Mouse (Mus musculus): Measurements from ENCODE around the gene Ankrd65. TPM values are rescaled to one million over a fixed set of nuclear protein-coding genes. Genes with fewer than 3 reads are reported as not detected.
A peak's percentile ranks its signal among the peaks of the same experiment; 100 is the strongest.

Gene Ankrd65
- polyA plus RNA-seq, 1 experiment from 2014 or later, result 0.18 TPM

DNA sequence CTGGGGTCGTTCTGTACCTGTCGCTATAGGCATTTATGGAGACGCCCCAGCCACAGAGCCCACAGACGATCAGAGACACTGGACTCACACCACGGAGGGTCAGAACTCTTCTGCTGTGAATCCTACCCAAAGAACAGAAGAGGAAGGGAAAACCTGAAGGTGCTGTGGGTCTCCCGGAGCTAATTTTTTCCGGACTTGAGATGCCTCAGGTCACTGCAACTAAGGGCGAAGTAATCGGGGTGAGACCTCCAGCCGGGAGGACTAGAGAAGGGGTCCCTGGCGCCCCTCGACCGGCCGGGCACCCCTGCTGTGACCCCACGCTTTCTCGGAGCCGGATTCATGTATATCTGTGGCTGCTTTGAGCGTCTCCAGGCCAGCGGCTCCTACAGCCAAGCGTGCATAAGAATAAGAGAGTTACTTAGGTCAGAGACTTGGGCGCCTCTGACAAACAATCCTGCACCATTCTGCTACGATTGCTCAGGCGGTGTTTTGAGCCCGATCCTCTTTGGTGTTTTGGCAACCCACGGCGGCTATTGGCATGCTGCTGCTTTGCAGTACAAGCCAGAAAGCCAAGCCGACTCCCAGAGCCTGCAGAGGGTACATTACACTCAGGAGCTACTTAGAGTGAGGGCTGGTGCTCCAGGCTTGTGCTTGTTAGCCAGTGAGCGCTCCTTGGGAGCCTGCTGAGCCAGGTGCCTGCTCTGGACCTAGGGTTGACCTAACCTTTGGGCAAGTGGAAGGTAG lies 28.7 kb upstream of the Ankrd65 start:
- 3% methylated on average over 28 of the region's 28 CpGs for WGBS
- ATAC-seq (ENCODE audit: insufficient number of reproducible peaks, insufficient read depth, low FRiP score, low TSS enrichment, low read depth), result peak; percentile 12; the same call in 1 of the 2 replicates

DNA sequence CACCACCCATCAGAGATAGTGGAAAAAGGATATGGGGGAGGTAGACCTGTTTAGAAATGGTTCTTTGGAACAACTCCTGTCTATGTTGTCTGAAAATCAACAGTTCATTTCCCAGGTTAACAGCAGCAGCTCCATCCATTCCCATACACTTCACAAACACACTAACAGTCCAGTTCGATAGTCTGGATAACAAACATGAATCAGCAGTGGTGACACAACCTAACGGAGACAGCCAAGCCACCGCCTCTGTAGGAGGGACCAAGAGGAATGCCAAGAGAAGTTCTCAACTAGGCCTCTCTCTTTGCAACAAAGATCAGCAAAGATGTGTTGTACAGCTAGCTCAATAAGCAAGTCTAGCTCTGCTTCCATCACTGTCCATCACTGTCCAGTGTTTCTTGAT lies 27.9 kb upstream of the Ankrd65 start:
- Histone ChIP-seq H3K27me3 (no peaks in the 10 kb centered on the region), H3K36me3 (peaks cover 8% of the 10 kb centered on the region), H3K4me3 (replicated peaks) (no peak overlapping the region), H3K9me3 (no peaks in the 10 kb centered on the region), H3K27ac (no peak overlapping the region), H3K4me1 (replicated peaks) (peaks cover 27% of the 10 kb centered on the region), H3K4me2 (0 out of 2 replicates have a peak overlapping the region, but pooled peaks have one; percentile 97), H3K9ac (replicated peaks) (no peak overlapping the region)
- 90% methylated on average over 3 of the region's 3 CpGs for WGBS
- ATAC-seq (ENCODE audit: insufficient number of reproducible peaks, insufficient read depth, low FRiP score, low TSS enrichment, low read depth), result no peak

More for the DNA sequence above, 28.7 kb upstream of the Ankrd65 start:
- peak overlapping the region; percentile 97 for H3K4me2 ChIP-seq
- H3K27me3 ChIP-seq, result no peaks in the 10 kb centered on the region
- peaks cover 16% of the 10 kb centered on the region for H3K36me3 ChIP-seq
- peak overlapping the region; percentile 64 for H3K27ac ChIP-seq
- no peaks in the 10 kb centered on the region for H3K9me3 ChIP-seq
- peak overlapping the region; percentile 89 for H3K4me3 ChIP-seq (replicated peaks)
- peak overlapping the region; percentile 82 for H3K9ac ChIP-seq (replicated peaks)
- H3K4me1 ChIP-seq (replicated peaks), result peaks cover 27% of the 10 kb centered on the region

DNA sequence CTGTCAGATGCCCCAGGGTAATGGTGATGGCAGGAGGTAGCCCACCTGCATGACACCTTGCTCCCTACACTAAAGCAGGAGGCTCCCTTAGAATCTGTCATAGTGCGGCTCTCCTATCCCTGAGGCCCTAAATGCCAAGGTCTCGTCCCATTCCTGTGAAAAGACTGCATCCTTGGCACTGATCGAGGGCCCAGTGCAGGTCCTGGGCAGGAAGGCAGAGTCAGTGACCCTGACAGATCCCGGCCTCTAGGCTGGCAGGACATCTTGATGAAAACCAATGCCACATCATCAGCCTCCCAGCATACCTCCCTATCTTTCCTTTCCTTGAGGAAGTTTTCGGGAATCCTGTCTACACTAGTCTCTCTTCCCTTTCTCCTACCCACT lies 20.8 kb upstream of the Ankrd65 start:
- Histone ChIP-seq H3K27ac (peak overlapping the region; percentile 80; the same call in 1 of the 2 replicates), H3K4me1 (replicated peaks) (peaks cover 22% of the 10 kb centered on the region)
- WGBS, result 67% methylated on average over 5 of the region's 5 CpGs

DNA sequence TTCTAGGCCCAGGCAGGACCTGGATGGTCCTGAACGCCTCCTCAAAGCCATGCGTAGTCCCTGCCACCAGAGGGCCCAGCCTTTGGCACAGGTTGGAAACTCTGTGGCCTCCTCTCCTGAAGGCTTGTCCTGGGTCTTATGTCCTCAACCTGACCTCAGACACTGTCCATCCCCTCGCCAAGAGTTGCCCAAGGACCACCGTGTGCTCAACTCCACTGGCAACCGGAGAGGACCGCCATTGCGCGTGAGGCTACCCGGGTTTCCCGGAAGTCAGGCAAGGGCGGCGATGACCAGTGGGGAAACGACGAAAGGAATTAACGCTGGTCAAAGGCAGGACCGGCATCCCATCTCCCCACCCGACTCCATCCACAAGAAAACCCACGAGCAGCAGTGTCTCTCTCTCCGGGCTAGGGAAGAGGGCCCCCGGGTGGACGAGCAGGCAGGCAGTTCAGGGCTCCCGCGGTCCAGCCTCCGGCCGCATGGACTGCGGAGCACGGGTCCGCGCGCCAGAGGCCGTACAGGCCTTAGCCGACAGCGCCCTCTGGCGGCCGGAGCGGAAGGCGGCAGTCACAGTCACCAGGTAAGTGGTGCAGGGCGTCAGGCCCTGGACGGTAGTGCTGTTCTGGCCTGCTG lies 20.2 kb upstream of the Ankrd65 start:
- Histone ChIP-seq H3K27ac (peak overlapping the region; percentile 80), H3K36me3 (no peaks in the 10 kb centered on the region), H3K27me3 (peaks cover 32% of the 10 kb centered on the region), H3K4me2 (peak overlapping the region; percentile 80), H3K9me3 (no peaks in the 10 kb centered on the region), H3K4me1 (replicated peaks) (peaks cover 27% of the 10 kb centered on the region), H3K4me3 (replicated peaks) (peak overlapping the region; percentile 58), H3K9ac (replicated peaks) (peak overlapping the region; percentile 75)
- peak; percentile 83 for ATAC-seq (ENCODE audit: insufficient number of reproducible peaks, insufficient read depth, low FRiP score, low TSS enrichment, low read depth)
- WGBS, result 1% methylated on average over 39 of the region's 39 CpGs

More for the DNA sequence above, 20.8 kb upstream of the Ankrd65 start:
- H3K4me2 ChIP-seq, result peak overlapping the region; percentile 80
- peak overlapping the region; percentile 75 for H3K9ac ChIP-seq (replicated peaks)
- no peaks in the 10 kb centered on the region for H3K9me3 ChIP-seq
- no peaks in the 10 kb centered on the region for H3K36me3 ChIP-seq
- H3K4me3 ChIP-seq (replicated peaks), result peak overlapping the region; percentile 58
- peaks cover 30% of the 10 kb centered on the region for H3K27me3 ChIP-seq
- no peak for ATAC-seq (ENCODE audit: insufficient number of reproducible peaks, insufficient read depth, low FRiP score, low TSS enrichment, low read depth)

DNA sequence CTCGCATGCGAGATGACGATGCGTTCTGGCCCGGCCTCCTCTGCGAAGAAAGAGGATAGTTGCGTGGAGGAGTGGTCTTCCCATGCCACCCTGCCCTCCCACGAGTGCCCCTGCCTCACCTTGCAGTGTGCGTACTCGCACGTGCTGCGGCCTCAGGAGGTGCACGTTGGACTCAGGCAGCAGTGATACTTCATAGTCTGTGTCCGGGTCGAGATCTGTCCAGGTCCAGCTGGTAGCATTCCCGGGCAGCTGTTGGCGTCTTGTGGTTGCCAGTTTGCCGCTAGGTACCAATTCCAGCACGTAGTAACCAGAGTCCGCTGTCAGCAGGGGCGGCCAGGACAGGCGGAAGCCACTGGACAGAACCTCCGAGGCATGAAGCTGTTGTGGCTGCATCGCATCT lies 19.6 kb upstream of the Ankrd65 start:
- 46% methylated on average over 24 of the region's 24 CpGs for WGBS
- H3K27ac ChIP-seq, result no peak overlapping the region
- H3K4me2 ChIP-seq, result peak overlapping the region; percentile 80
- ATAC-seq (ENCODE audit: insufficient number of reproducible peaks, insufficient read depth, low FRiP score, low TSS enrichment, low read depth), result 0 out of 2 replicates have a peak, but pooled peaks have one; percentile 9
- H3K36me3 ChIP-seq, result no peaks in the 10 kb centered on the region
- H3K27me3 ChIP-seq, result peaks cover 38% of the 10 kb centered on the region
- H3K4me1 ChIP-seq (replicated peaks), result peaks cover 29% of the 10 kb centered on the region
- no peaks in the 10 kb centered on the region for H3K9me3 ChIP-seq
- H3K9ac ChIP-seq (replicated peaks), result peak overlapping the region; percentile 75
- H3K4me3 ChIP-seq (replicated peaks), result peak overlapping the region; percentile 58

DNA sequence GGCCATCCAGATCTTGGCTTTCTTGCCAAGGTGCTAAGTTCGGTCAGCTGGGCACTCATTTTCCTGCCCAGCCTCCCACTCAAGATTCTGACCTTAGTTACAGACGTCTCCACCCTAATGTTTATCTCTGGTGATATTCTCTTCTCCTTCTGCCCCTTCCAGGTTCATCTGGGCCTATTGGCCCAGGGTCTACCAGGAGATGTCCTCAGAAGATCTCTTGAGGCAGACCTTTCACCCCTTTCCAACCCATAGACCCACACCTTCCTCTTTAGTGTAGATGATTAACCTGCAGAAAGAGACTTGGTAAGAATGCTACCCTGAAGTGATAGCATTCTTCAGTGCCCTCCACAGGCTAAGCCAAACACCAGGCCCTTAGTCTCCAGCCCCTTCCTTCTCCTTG lies 18.5 kb upstream of the Ankrd65 start:
- Histone ChIP-seq H3K4me3 (replicated peaks) (no peak overlapping the region), H3K9me3 (no peaks in the 10 kb centered on the region), H3K4me1 (replicated peaks) (peaks cover 29% of the 10 kb centered on the region), H3K4me2 (no peak overlapping the region), H3K9ac (replicated peaks) (no peak overlapping the region), H3K27ac (no peak overlapping the region), H3K27me3 (peaks cover 40% of the 10 kb centered on the region), H3K36me3 (no peaks in the 10 kb centered on the region)
- ATAC-seq (ENCODE audit: insufficient number of reproducible peaks, insufficient read depth, low FRiP score, low TSS enrichment, low read depth), result no peak
- 75% methylated on average over 2 of the region's 2 CpGs for WGBS

DNA sequence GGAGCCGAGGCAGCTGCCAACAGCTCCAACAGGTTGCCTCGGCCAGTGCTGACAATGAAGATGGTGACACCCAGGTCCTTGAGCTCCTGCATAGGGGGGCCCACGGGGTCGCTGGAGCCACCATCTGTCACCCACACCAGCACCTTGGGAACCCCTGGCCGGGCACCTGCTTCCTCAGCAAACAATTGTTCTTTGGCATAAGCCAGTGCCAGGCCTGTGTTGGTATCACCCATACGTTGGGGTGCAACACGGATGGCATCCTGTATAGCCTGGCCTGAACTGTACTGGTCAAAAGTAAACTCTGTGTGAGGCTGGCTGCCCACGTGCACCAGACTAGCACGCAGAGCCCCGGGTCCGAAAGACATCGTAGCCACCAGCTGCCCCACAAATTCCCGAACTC lies 17.5 kb upstream of the Ankrd65 start:
- no peaks in the 10 kb centered on the region for H3K36me3 ChIP-seq
- ATAC-seq (ENCODE audit: insufficient number of reproducible peaks, insufficient read depth, low FRiP score, low TSS enrichment, low read depth), result no peak
- no peak overlapping the region for H3K9ac ChIP-seq (replicated peaks)
- H3K4me3 ChIP-seq (replicated peaks), result no peak overlapping the region
- no peak overlapping the region for H3K27ac ChIP-seq
- H3K9me3 ChIP-seq, result no peaks in the 10 kb centered on the region
- WGBS, result 86% methylated on average over 13 of the region's 13 CpGs
- H3K27me3 ChIP-seq, result peaks cover 40% of the 10 kb centered on the region
- peaks cover 29% of the 10 kb centered on the region for H3K4me1 ChIP-seq (replicated peaks)
- no peak overlapping the region for H3K4me2 ChIP-seq

DNA sequence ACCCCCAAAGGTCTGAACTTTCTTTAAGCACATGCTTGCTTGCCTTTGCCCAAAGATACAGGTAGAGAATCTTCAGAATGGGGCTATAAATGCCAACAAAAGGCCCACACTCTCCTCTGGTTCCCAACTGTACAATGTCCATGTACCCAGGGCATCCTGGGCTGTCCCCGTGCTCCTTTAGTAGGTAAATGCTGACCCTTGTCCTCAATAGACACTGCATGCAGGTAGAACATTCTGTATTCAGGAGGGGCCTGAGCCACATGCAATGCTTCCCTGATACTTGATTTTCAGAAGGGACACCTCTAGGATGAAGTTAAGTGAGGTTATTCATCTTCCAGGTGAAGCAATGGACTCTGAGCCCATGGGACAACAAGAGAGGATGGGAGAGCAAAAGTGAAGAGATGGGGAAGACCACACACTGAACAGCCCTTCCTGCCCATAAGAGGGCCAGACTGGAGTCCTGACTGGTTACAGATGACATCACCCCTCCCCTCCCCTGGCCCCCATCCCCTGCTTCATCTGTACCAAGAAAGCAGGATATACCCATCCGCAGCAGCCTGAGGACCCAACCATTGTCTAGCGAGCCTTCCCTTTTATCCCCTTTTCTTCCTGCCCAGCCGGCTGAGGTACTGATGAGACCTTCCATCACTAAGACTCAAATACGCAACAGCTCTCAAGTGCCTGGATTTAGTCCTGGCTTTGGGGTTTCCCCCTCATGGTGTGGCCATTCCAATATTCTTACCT lies 16.7 kb upstream of the Ankrd65 start:
- H3K4me3 ChIP-seq (replicated peaks), result peak overlapping the region; percentile 44
- H3K9ac ChIP-seq (replicated peaks), result peak overlapping the region; percentile 52; the same call in 1 of the 2 replicates
- no peaks in the 10 kb centered on the region for H3K9me3 ChIP-seq
- no peak overlapping the region for H3K27ac ChIP-seq
- H3K36me3 ChIP-seq, result no peaks in the 10 kb centered on the region
- ATAC-seq (ENCODE audit: insufficient number of reproducible peaks, insufficient read depth, low FRiP score, low TSS enrichment, low read depth), result no peak
- peak overlapping the region; percentile 82 for H3K4me2 ChIP-seq
- H3K4me1 ChIP-seq (replicated peaks), result peaks cover 29% of the 10 kb centered on the region
- 43% methylated on average over 5 of the region's 5 CpGs for WGBS
- peaks cover 40% of the 10 kb centered on the region for H3K27me3 ChIP-seq

DNA sequence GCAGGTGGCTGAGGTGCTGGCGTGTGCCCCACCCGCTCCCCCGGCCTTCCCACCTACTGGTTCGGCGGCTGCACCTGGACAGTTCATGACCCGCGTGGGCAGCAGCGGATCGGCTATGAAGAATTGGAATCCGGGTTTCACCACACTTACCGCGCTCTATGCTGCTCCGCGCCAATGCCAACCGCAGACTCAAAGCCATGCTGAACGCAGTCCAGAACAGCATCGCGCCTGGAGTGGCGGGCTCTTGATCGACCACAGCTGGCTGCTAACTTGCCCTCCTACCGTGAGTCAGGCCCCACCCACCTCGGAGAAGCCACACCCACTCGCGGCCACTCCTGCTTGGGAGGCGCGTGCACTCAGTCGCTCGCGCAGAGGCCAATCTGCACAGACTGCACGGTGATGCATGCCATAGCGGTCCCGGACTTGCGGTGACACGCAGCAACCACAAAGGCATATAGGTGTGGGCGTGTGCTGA lies 15.9 kb upstream of the Ankrd65 start, which contains the start of gene Vwa1:
Vwa1 (minus strand) TSS at position 419 of the 475 bp plus-strand sequence.
- ATAC-seq (ENCODE audit: insufficient number of reproducible peaks, insufficient read depth, low FRiP score, low TSS enrichment, low read depth), result peak; percentile 80
- peaks cover 29% of the 10 kb centered on the region for H3K4me1 ChIP-seq (replicated peaks)
- no peak within 1 kb of the TSS for H3K27ac ChIP-seq
- H3K27me3 ChIP-seq, result peaks cover 40% of the 10 kb centered on the region
- H3K4me2 ChIP-seq, result peak within 1 kb of the TSS; percentile 82
- H3K9me3 ChIP-seq, result no peaks in the 10 kb centered on the region
- peak within 1 kb of the TSS; percentile 44 for H3K4me3 ChIP-seq (replicated peaks)
- WGBS, result 2% methylated on average over 35 of the region's 35 CpGs
- H3K9ac ChIP-seq (replicated peaks), result peak within 1 kb of the TSS; percentile 52
- no peaks in the 10 kb centered on the region for H3K36me3 ChIP-seq

DNA sequence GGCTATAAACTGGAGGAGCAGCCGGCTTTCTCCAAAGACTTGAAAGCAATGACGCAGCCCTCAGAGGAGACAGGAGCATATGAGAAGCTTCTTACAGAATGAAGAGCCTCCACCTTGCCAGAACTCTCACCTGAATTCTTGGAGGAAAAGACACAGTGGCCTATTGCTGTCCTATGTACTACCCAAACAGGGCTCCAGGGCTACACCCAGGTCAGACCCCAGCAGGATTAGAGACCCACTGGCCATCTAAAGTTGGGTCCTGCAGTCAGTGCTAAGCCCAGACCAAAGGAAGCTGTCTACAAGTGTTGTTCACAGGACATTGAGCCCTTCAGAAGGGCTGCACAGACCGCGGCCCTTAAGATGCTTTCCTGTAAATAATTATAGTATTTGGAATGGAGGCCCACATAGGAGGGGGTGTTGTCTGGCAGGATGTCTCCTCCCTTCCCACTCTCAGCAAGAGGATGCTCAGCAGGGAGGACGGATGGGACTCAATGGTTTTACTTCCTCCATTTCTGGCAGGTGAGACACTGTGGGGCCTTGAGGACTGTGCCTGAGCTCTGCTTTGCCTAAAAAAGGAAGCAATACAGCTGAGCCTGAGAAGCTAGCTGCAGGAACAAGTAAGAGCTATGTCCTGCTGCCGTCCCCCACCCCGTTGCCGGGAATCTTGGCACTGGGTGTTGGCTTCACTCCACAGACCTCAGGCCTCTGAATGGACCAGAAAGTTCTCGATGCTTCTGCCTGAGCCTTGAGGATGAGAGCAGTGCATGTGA lies 15.1 kb upstream of the Ankrd65 start:
- 58% methylated on average over 9 of the region's 9 CpGs for WGBS
- Histone ChIP-seq H3K4me1 (replicated peaks) (peaks cover 24% of the 10 kb centered on the region), H3K9me3 (no peaks in the 10 kb centered on the region), H3K4me3 (replicated peaks) (0 out of 2 replicates have a peak overlapping the region, but pooled peaks have one; percentile 44), H3K4me2 (peak overlapping the region; percentile 82), H3K27ac (no peak overlapping the region), H3K27me3 (peaks cover 40% of the 10 kb centered on the region), H3K36me3 (no peaks in the 10 kb centered on the region), H3K9ac (replicated peaks) (peak overlapping the region; percentile 52; the same call in 1 of the 2 replicates)
- ATAC-seq (ENCODE audit: insufficient number of reproducible peaks, insufficient read depth, low FRiP score, low TSS enrichment, low read depth), result no peak

All from limb, embryonic 12.5 days (tissue).